Mouse (Mus musculus) olfactory bulb, adult 2 months (tissue): Measurements from ENCODE around the gene Ipo13.

Experiments used
- CTCF ChIP-seq: fragments of 200-500 bp; IDR thresholded peaks from 2 replicates; pipeline ENCODE4 v1.5.1; 2012; ENCODE audit warnings: low read depth, mild to moderate bottlenecking, low read length, moderate library complexity; ENCODE audit not compliant: insufficient read depth
- POLR2A ChIP-seq: fragments of 200-500 bp; IDR thresholded peaks from 2 replicates; pipeline ENCODE4 v1.6.1; 2012; ENCODE audit warnings: mild to moderate bottlenecking, low read depth, low read length, moderate library complexity; ENCODE audit not compliant: insufficient read depth

GRCm38 (mm10) chr4:117946639-117947305 is 32.0 kb upstream of the Ipo13 start:
- no peak for TF ChIP-seq CTCF
- TF ChIP-seq POLR2A: no peak
